Mouse (Mus musculus): Measurements from ENCODE around the gene Rbm14.

DNA sequence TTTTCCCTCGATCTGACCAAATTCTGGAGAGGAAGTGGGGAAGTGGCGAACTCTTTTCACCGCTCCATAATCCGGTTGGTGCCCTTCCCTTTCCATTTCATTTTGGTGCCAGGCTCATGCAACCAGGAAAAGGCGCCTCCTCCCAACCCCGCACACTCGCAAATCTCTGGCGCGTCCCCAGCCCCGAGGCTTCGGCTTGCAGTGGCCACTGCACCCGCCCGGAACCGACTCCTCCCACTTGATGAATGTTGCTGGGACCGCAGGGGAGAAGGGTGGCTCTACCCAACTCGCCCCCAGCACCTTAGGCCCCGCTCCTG is 730 bp downstream of the Rbm14 start:
- TF ChIP-seq GATA1 (IDR thresholded peaks at IDR 0.05; ENCODE audit: borderline replicate concordance, low read length) = no peak
- TF ChIP-seq FLI1 (IDR thresholded peaks at IDR 0.05; ENCODE audit: low read length) = no peak

Measured in megakaryocyte, embryonic 14.5 days (primary cell).